Mouse (Mus musculus) naive thymus-derived CD4-positive, alpha-beta T cell, adult 2 months (primary cell): ENCODE measurements at regions not wholly inside any gene's neighbourhood (a gene's known extent, or its start where the extent isn't known, plus 50 kb on each side); places are given as distances from the start of the nearest gene placed in this dataset.
A peak's percentile ranks its signal among the peaks of the same experiment; 100 is the strongest.

Experiments
- DNase-seq: peaks from one replicate; pipeline ENCODE4 v3.0.0-alpha.2; 2011; ENCODE audit warnings: low read depth

DNA sequence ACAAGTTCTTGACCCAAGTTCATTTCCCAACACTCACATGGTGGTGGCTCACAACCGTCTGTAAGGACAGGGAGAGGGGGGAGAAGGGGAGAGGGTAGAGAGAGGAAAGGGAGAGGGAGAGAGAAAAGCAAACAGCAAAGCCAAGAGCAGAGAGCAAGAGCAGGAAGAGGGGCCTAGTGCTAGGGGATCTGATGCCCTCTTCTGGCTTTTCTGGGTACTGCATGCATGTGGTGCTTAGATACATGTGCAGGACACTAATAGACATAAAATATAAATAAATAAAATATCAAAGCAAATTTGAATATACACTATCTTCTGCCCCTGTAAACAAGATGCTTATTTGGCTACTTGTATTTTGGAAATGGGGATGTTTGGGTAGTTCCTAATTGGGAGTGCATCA lies 91.2 kb downstream of the Rnf138rt1 start:
- peak; percentile 39 for DNase-seq
